Mouse (Mus musculus): Measurements from ENCODE around the gene Zfp771. TPM values are rescaled to one million over a fixed set of nuclear protein-coding genes. Genes with fewer than 3 reads are reported as not detected.

Zfp771 gene
- 20.6 and 24.9 TPM in 2 replicates for polyA plus RNA-seq (2012; rRNA removed)

GRCm38 (mm10) chr7:127243870-127244657 lies at the start of gene Zfp771:
TSS of gene Zfp771 (plus strand) at chr7:127244274.

DNA sequence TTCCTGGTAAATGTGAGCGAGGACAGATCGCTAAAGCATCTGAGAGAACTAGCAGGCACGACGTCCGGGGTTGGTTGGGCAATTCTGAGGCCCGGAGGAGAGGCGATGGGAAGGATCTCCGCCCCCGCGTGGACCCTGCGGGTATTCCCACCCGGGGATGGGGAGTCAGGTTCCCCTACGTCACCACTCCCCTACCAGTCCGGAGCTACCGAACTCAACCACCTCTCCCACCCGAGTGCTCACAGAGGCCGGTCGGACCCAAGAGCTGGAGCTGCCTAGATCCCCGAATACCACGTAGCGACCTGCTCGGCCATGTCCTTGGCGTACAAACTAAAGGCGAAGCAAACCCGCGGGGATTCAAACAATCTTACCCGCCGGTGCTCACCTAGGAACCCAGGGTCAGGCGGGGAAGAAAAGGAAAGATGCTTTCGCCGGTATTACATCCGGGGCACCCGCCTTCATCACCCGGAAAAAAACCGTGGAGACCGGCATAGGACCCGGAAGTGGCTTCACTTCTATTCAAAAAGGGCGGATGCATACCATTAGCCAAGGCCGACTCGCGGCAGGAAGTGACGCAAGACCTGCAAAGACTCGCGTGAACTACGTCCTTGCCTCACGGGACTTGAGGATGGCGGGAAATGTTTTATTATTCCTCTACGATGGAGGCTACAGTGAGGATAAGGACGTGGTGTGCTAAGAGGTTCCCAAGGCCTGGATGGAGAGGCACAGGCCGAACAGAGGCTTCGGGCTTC lies 48.4 kb upstream of the Zfp771 start, which contains the start of gene Cd2bp2:
Cd2bp2 (minus strand) TSS at position 507 of the 752 bp plus-strand sequence.

DNA sequence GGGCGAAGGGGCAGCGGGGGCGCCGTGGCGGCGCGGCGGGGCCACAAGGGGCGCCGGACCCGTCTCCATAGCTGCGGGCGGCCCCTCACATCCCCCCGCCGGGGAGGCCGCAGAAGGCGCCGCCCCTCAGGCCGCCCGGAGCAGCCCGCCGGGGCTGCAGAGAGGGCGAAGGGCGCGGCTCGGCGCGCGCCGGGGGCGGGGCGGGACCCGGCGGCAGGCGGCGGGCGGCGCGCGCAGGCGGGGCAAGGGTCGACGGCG lies 35.9 kb upstream of the Zfp771 start, which contains the start of gene Tbc1d10b:
Tbc1d10b (minus strand) TSS at position 174 of the 258 bp plus-strand sequence.

GRCm38 (mm10) chr7:127208553-127209438 lies 35.3 kb upstream of the Zfp771 start, which contains the start of gene Mylpf:
TSS of gene Mylpf (plus strand) at chr7:127208890.

GRCm38 (mm10) chr7:127232622-127233367 lies 11.3 kb upstream of the Zfp771 start, which contains the start of the genes Zfp553 and Sept1:
TSS of gene Zfp553 (plus strand) at chr7:127233061.
TSS of gene Sept1 (minus strand) at chr7:127233130.

DNA sequence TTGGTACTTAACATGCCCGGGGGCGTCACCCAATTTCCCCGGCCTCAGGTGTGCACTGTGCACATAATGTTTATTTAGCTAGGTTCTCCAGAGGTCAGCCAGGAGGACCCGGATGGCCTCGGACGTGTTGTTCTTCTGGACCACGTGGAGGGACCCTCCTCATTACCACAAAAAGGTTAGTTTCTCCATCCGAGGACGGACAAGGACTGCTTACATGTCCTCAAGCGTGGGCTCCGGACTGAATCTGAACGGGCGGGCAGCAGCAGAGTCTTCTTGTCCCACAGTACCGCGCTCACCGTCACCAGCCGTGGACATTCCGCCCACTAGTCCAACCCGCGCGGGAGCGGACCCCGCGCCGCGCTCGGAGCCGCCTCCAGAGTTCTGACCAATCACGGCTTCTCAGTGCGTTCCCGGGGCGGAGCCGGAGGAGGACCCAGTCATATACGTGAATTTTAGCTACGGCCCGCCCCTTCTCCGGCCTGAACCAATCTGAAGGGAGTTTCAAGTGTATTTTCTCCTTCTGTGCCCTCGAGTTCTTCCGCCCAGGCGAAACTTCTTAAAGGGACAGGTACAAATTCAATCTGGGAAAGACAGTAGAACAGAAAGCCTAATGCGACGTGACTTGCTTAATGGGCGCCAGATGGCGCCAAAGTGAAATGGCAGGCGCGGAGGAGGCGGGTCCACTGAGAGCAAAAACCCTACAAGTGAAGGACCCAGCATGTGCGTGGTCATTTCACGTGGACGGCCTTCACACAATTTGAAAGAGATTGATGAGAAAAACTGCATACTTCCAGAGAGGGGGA lies 16.4 kb downstream of the Zfp771 start, which contains the start of gene Dctpp1:
Dctpp1 (minus strand) TSS at position 401 of the 803 bp plus-strand sequence.

GRCm38 (mm10) chr7:127273925-127274789 lies 30.1 kb downstream of the Zfp771 start, which contains the start of gene Sephs2:
TSS of gene Sephs2 (minus strand) at chr7:127274055.

DNA sequence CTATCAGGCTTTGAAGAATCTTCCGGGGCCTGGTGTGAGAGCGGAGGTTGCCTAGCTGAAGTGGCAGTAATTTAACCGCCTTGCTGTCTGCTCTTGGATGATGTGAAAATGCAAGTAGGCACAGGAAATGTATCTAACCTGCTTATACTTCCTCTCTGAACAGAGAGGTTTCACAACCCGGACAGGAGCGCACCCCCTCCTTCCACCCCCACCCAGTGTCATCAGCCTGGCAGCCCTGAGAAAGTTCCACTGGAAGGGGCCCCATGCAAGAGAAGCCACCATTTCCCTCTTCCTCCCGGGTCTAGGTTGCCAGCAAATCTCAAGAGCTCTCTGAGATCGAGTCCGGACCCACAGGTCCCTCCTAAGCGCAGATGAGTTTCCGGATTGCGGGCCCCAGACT lies 52.0 kb downstream of the Zfp771 start, which contains the start of gene Itgal:
Itgal (plus strand) TSS at position 163 of the 400 bp plus-strand sequence.

Other genes starting within 250 kb of the Zfp771 start
- 7.8 and 7.9 TPM in 2 replicates for gene Mvp, start 229.7 kb upstream of the Zfp771 start, polyA plus RNA-seq (2012; rRNA removed)
- 0.34 and 0.50 TPM in 2 replicates for gene Pagr1b, start 227.8 kb upstream of the Zfp771 start, polyA plus RNA-seq (2012; rRNA removed)
- gene Pagr1a, start 226.9 kb upstream of the Zfp771 start, polyA plus RNA-seq (2012; rRNA removed) = 4.9 and 5.2 TPM in 2 replicates
- 13.2 and 14.1 TPM in 2 replicates for gene Gm42742, start 223.2 kb upstream of the Zfp771 start, polyA plus RNA-seq (2012; rRNA removed)
- 0.04 and 0.45 TPM in 2 replicates for gene Prrt2, start 223.1 kb upstream of the Zfp771 start, polyA plus RNA-seq (2012; rRNA removed)
- gene Maz, start 217.2 kb upstream of the Zfp771 start, polyA plus RNA-seq (2012; rRNA removed) = 55.9 and 64.1 TPM in 2 replicates
- gene Kif22, start 201.8 kb upstream of the Zfp771 start, polyA plus RNA-seq (2012; rRNA removed) = 28.1 and 30.9 TPM in 2 replicates
- 0.16 and 0.40 TPM in 2 replicates for gene Zg16, start 156.9 kb upstream of the Zfp771 start, polyA plus RNA-seq (2012; rRNA removed)
- 7.9 and 8.3 TPM in 2 replicates for gene AI467606, start 152.9 kb upstream of the Zfp771 start, polyA plus RNA-seq (2012; rRNA removed)
- 117 and 124 TPM in 2 replicates for gene Qprt, start 122.0 kb upstream of the Zfp771 start, polyA plus RNA-seq (2012; rRNA removed)
- 6.8 and 8.5 TPM in 2 replicates for gene Spn, start 106.5 kb upstream of the Zfp771 start, polyA plus RNA-seq (2012; rRNA removed)
- gene Cd2bp2, start 48.2 kb upstream of the Zfp771 start, polyA plus RNA-seq (2012; rRNA removed) = 20.8 and 22.2 TPM in 2 replicates
- 11.9 and 12.6 TPM in 2 replicates for gene Tbc1d10b, start 35.8 kb upstream of the Zfp771 start, polyA plus RNA-seq (2012; rRNA removed)
- 8.3 and 12.1 TPM in 2 replicates for gene Mylpf, start 35.4 kb upstream of the Zfp771 start, polyA plus RNA-seq (2012; rRNA removed)
- 2.8 and 2.9 TPM in 2 replicates for gene Zfp553, start 11.2 kb upstream of the Zfp771 start, polyA plus RNA-seq (2012; rRNA removed)
- gene Sept1, start 11.1 kb upstream of the Zfp771 start, polyA plus RNA-seq (2012; rRNA removed) = 21.1 and 21.7 TPM in 2 replicates
- 52.9 and 73.0 TPM in 2 replicates for gene Dctpp1, start 16.4 kb downstream of the Zfp771 start, polyA plus RNA-seq (2012; rRNA removed)
- 153 and 165 TPM in 2 replicates for gene Sephs2, start 29.8 kb downstream of the Zfp771 start, polyA plus RNA-seq (2012; rRNA removed)
- 9.1 and 10.0 TPM in 2 replicates for gene Itgal, start 52.0 kb downstream of the Zfp771 start, polyA plus RNA-seq (2012; rRNA removed)
- 8.5 and 9.3 TPM in 2 replicates for gene Zfp768, start 101.3 kb downstream of the Zfp771 start, polyA plus RNA-seq (2012; rRNA removed)
- gene Zfp747, start 131.8 kb downstream of the Zfp771 start, polyA plus RNA-seq (2012; rRNA removed) = 2.2 and 2.4 TPM in 2 replicates
- gene 9130019O22Rik, start 142.9 kb downstream of the Zfp771 start, polyA plus RNA-seq (2012; rRNA removed) = 1.00 and 1.1 TPM in 2 replicates
- gene E430018J23Rik, start 149.4 kb downstream of the Zfp771 start, polyA plus RNA-seq (2012; rRNA removed) = 2.7 TPM in 2 replicates
- gene Zfp764, start 162.5 kb downstream of the Zfp771 start, polyA plus RNA-seq (2012; rRNA removed) = 1.7 and 1.8 TPM in 2 replicates
- gene Zfp688, start 177.8 kb downstream of the Zfp771 start, polyA plus RNA-seq (2012; rRNA removed) = 5.6 and 5.8 TPM in 2 replicates
- gene Zfp689, start 204.9 kb downstream of the Zfp771 start, polyA plus RNA-seq (2012; rRNA removed) = 1.3 and 1.5 TPM in 2 replicates
- gene Prr14, start 215.3 kb downstream of the Zfp771 start, polyA plus RNA-seq (2012; rRNA removed) = 20.0 and 23.0 TPM in 2 replicates
- gene Fbrs, start 234.9 kb downstream of the Zfp771 start, polyA plus RNA-seq (2012; rRNA removed) = 6.4 and 7.1 TPM in 2 replicates

All from liver, embryonic 18 days (tissue).